Mouse (Mus musculus): ENCODE data around the gene Ptcd1. TPM values are rescaled to one million over a fixed set of nuclear protein-coding genes. Genes with fewer than 3 reads are reported as not detected.
"Not testable (repeated sequence)": the region's sequence is repeated elsewhere in the genome, so short reads cannot be mapped to it uniquely, and the experiment has no call there.

Ptcd1 gene
- total RNA-seq, 2 experiments from 2014 or later = 15.4 to 17.9 TPM

DNA sequence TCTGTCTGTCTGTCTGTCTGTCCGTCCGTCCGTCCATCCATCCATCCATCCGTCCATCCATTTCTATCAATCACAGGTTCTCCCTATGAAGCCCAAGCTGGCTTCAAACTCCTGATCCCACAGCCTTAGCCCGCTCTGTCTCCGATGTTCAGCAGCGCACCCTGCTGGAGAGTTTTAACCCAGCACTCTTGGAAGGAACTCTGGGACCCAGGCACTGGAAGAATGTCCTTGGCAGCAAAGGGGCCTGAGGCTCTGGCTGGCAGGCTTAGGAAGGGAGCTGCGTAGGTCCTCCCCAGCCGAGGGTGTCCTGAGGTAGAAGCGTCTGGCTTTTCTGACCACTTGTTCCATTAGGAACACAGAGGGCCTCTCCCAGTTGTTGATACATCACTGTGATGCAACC is 50.0 kb downstream of the Ptcd1 start:
- peak; percentile 42; the same call in 1 of the 2 replicates for ATAC-seq (replicated peaks; ENCODE audit: low FRiP score, low TSS enrichment, poor library complexity, severe bottlenecking)

DNA sequence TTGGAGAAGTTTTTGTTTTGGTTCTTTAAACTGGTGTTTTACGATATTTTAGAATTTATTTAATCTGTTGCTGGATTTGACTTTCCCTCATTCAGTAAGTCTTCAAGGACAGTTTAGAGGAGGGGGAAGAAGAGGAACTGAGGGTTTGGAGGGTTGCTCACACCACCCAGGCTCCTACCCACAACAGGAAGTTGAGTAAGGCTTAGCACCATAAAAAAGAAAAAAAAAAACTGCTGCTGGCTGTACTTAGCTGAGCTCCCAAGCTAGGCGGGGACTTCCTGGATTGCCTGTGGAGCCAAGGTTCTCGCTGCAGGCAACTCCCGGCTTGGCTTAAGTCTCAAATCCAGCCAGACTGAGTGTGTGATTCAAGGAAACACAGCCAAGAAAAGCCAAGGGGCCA is 50.6 kb downstream of the Ptcd1 start:
- ATAC-seq (replicated peaks; ENCODE audit: low FRiP score, low TSS enrichment, poor library complexity, severe bottlenecking) = no peak

DNA sequence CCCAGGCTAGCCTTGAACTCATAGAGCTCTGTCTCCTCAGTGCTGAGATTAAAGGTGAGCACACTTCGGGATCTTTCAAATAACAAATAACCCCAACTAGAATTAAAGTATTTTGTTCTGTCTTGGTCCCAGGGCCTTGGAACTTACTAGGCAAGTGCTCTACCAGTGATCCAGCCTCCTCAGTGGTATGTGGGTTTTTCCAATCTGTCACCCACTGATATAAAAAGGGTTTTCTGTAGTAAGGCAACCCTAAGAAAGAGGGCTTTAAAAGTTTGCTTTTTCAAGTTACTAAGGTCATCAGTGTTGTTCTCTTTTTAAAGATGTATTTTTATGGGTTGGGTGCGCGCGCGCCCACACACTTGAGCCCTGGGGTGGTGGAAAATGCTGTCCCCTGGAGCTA is 51.2 kb downstream of the Ptcd1 start:
- ATAC-seq (replicated peaks; ENCODE audit: low FRiP score, low TSS enrichment, poor library complexity, severe bottlenecking) = no peak

- peak; percentile 56 for ATAC-seq (replicated peaks; ENCODE audit: low FRiP score, low TSS enrichment, poor library complexity, severe bottlenecking)
Measured at GRCm38 (mm10) chr5:145114606-145115473, 52.1 kb downstream of the Ptcd1 start.

- peak; percentile 31; the same call in 1 of the 2 replicates for ATAC-seq (replicated peaks; ENCODE audit: low FRiP score, low TSS enrichment, poor library complexity, severe bottlenecking)
Measured at GRCm38 (mm10) chr5:145114071-145114605, 52.8 kb downstream of the Ptcd1 start, which contains the start of gene Arpc1b. Gene Arpc1b (plus strand): TSS chr5:145114215.

GRCm38 (mm10) chr5:145113416-145113815 is 53.5 kb downstream of the Ptcd1 start:
- ATAC-seq (replicated peaks; ENCODE audit: low FRiP score, low TSS enrichment, poor library complexity, severe bottlenecking) = no peak

- ATAC-seq (replicated peaks; ENCODE audit: low FRiP score, low TSS enrichment, poor library complexity, severe bottlenecking) = no peak
Measured at GRCm38 (mm10) chr5:145112566-145112965, 54.3 kb downstream of the Ptcd1 start.

GRCm38 (mm10) chr5:145110401-145110800 is 56.5 kb downstream of the Ptcd1 start:
- no peak for ATAC-seq (replicated peaks; ENCODE audit: low FRiP score, low TSS enrichment, poor library complexity, severe bottlenecking)

DNA sequence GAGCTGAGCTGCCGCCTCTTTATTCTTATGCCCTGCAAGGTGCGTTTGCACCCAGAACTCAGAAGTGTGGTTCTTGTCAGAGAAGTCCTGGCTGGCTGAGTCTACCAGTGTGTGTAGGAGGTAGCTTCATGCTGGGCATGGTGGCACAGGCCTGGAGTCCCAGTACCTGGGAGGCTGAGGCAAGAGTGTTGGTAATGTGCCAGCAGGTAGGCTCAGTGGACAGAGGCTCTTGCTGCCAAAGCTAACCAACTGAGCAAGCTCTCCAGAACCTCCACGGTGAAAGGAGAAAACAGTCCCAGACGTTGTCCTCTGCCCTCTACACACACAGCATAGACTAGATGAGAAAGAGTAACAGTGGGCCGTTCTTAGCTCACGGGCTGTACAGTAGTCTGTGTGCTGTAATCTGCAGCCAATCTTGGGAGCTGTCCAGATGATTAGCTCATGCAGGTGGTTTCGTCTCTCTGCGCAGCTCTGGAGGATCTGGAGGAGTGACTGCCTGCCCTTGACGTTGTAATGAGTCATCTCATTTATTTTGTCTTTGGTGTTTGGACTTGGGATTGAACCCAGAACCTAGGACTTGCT is 61.1 kb downstream of the Ptcd1 start:
- ATAC-seq (replicated peaks; ENCODE audit: low FRiP score, low TSS enrichment, poor library complexity, severe bottlenecking) = no peak

- no peak for ATAC-seq (replicated peaks; ENCODE audit: low FRiP score, low TSS enrichment, poor library complexity, severe bottlenecking)
Measured at GRCm38 (mm10) chr5:145104328-145104727, 62.6 kb downstream of the Ptcd1 start.

DNA sequence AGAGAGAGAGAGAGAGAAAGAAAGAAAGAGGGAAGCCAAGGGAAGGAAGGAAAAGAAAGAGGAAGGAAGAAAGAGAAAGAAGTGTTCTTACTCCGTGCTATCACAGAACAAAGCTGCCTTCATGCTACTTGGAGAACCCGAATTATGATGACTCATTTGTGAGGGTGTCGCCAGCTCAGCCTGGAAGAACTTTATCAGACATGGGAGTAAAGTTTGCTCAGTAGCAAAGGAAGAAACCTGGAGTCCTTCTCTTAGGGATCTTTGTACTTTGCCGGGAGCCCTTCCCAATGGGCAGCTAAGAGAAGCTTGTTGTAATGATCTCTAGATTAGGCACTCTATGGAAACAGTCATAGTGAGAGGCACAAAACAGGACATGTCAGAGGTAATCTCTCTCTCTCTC is 64.2 kb downstream of the Ptcd1 start:
- no peak for ATAC-seq (replicated peaks; ENCODE audit: low FRiP score, low TSS enrichment, poor library complexity, severe bottlenecking)

GRCm38 (mm10) chr5:145101451-145101850 is 65.5 kb downstream of the Ptcd1 start:
- not testable (repeated sequence) for ATAC-seq (replicated peaks; ENCODE audit: low FRiP score, low TSS enrichment, poor library complexity, severe bottlenecking)

DNA sequence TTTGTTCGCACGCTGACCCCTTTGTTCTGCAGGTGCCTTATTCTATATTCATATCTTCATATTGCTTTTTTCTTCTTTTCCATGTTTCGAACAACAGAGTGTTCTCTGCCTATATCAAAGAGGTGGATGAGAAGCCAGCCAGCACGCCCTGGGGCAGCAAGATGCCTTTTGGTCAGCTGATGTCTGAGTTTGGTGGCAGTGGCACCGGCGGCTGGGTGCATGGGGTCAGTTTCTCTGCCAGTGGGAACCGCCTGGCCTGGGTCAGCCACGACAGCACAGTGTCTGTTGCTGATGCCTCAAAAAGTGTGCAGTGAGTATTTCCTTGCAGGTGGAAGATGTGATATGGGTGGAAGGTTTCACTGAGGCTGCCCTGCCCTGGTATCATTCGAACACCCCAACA is 65.9 kb downstream of the Ptcd1 start:
- no peak for ATAC-seq (replicated peaks; ENCODE audit: low FRiP score, low TSS enrichment, poor library complexity, severe bottlenecking)

GRCm38 (mm10) chr5:145098340-145098821 is 68.5 kb downstream of the Ptcd1 start:
- peak; percentile 52 for ATAC-seq (replicated peaks; ENCODE audit: low FRiP score, low TSS enrichment, poor library complexity, severe bottlenecking)

Other genes with a start within 250 kb of the Ptcd1 start
- gene Smurf1, start 201.3 kb downstream of the Ptcd1 start, total RNA-seq (2014; fragmentation: Nextera tagmentation) = 1.9 and 4.1 TPM in 2 replicates
- 1.0 and 5.1 TPM in 2 replicates for gene Smurf1, start 201.3 kb downstream of the Ptcd1 start, total RNA-seq (2017)
- gene Gm4871, start 134.4 kb downstream of the Ptcd1 start, total RNA-seq (2014; fragmentation: Nextera tagmentation) = not detected in 2 replicates
- gene Gm4871, start 134.4 kb downstream of the Ptcd1 start, total RNA-seq (2017) = not detected in 2 replicates
- not detected in 2 replicates for gene 1700018F24Rik, start 124.1 kb downstream of the Ptcd1 start, total RNA-seq (2014; fragmentation: Nextera tagmentation)
- gene 1700018F24Rik, start 124.1 kb downstream of the Ptcd1 start, total RNA-seq (2017) = not detected in 2 replicates
- 102 and 117 TPM in 2 replicates for gene Arpc1a, start 83.3 kb downstream of the Ptcd1 start, total RNA-seq (2014; fragmentation: Nextera tagmentation)
- 90.0 and 94.7 TPM in 2 replicates for gene Arpc1a, start 83.3 kb downstream of the Ptcd1 start, total RNA-seq (2017)
- gene Kpna7, start 83.1 kb downstream of the Ptcd1 start, total RNA-seq (2014; fragmentation: Nextera tagmentation) = not detected in 2 replicates
- gene Kpna7, start 83.1 kb downstream of the Ptcd1 start, total RNA-seq (2017) = not detected in 2 replicates
- 54.0 and 68.8 TPM in 2 replicates for gene Arpc1b, start 52.9 kb downstream of the Ptcd1 start, total RNA-seq (2014; fragmentation: Nextera tagmentation)
- gene Arpc1b, start 52.9 kb downstream of the Ptcd1 start, total RNA-seq (2017) = 23.7 and 35.9 TPM in 2 replicates
- gene Pdap1, start 26.9 kb downstream of the Ptcd1 start, total RNA-seq (2014; fragmentation: Nextera tagmentation) = 90.0 and 173 TPM in 2 replicates
- gene Pdap1, start 26.9 kb downstream of the Ptcd1 start, total RNA-seq (2017) = 333 and 358 TPM in 2 replicates
- 141 and 226 TPM in 2 replicates for gene Bud31, start 26.7 kb downstream of the Ptcd1 start, total RNA-seq (2014; fragmentation: Nextera tagmentation)
- gene Bud31, start 26.7 kb downstream of the Ptcd1 start, total RNA-seq (2017) = 255 and 296 TPM in 2 replicates
- gene Cpsf4, start 105 bp upstream of the Ptcd1 start, total RNA-seq (2014; fragmentation: Nextera tagmentation) = 49.8 and 59.1 TPM in 2 replicates
- 42.1 and 63.4 TPM in 2 replicates for gene Cpsf4, start 105 bp upstream of the Ptcd1 start, total RNA-seq (2017)
- 428 and 470 TPM in 2 replicates for gene Atp5j2, start 25.0 kb upstream of the Ptcd1 start, total RNA-seq (2014; fragmentation: Nextera tagmentation)
- gene Atp5j2, start 25.0 kb upstream of the Ptcd1 start, total RNA-seq (2017) = 74.1 and 117 TPM in 2 replicates
- 5.8 and 7.8 TPM in 2 replicates for gene Zkscan14, start 34.8 kb upstream of the Ptcd1 start, total RNA-seq (2014; fragmentation: Nextera tagmentation)
- gene Zkscan14, start 34.8 kb upstream of the Ptcd1 start, total RNA-seq (2017) = 19.9 and 26.5 TPM in 2 replicates
- 5.7 and 9.5 TPM in 2 replicates for gene Zkscan5, start 37.5 kb upstream of the Ptcd1 start, total RNA-seq (2014; fragmentation: Nextera tagmentation)
- 8.6 and 12.2 TPM in 2 replicates for gene Zkscan5, start 37.5 kb upstream of the Ptcd1 start, total RNA-seq (2017)
- gene Zfp655, start 64.6 kb upstream of the Ptcd1 start, total RNA-seq (2014; fragmentation: Nextera tagmentation) = 30.8 and 32.8 TPM in 2 replicates
- 37.4 and 43.8 TPM in 2 replicates for gene Zfp655, start 64.6 kb upstream of the Ptcd1 start, total RNA-seq (2017)
- 9.8 and 13.3 TPM in 2 replicates for gene Zscan25, start 113.4 kb upstream of the Ptcd1 start, total RNA-seq (2014; fragmentation: Nextera tagmentation)
- 6.6 and 14.9 TPM in 2 replicates for gene Zscan25, start 113.4 kb upstream of the Ptcd1 start, total RNA-seq (2017)
- gene Cyp3a57, start 178.2 kb upstream of the Ptcd1 start, total RNA-seq (2014; fragmentation: Nextera tagmentation) = not detected in 2 replicates
- gene Cyp3a57, start 178.2 kb upstream of the Ptcd1 start, total RNA-seq (2017) = not detected in 2 replicates